Mouse (Mus musculus) thymus, adult 18-20 months (tissue): ENCODE data around the gene Bbs7.
"Not testable (repeated sequence)": the region's sequence is repeated elsewhere in the genome, so short reads cannot be mapped to it uniquely, and the experiment has no call there.

ENCODE experiments used
- DNase-seq, 2 experiments: peaks; one replicate each; pipeline ENCODE4 v3.0.0; 2022; ENCODE audit warnings: mixed read lengths in 2 of 2

The Bbs7 gene

DNA sequence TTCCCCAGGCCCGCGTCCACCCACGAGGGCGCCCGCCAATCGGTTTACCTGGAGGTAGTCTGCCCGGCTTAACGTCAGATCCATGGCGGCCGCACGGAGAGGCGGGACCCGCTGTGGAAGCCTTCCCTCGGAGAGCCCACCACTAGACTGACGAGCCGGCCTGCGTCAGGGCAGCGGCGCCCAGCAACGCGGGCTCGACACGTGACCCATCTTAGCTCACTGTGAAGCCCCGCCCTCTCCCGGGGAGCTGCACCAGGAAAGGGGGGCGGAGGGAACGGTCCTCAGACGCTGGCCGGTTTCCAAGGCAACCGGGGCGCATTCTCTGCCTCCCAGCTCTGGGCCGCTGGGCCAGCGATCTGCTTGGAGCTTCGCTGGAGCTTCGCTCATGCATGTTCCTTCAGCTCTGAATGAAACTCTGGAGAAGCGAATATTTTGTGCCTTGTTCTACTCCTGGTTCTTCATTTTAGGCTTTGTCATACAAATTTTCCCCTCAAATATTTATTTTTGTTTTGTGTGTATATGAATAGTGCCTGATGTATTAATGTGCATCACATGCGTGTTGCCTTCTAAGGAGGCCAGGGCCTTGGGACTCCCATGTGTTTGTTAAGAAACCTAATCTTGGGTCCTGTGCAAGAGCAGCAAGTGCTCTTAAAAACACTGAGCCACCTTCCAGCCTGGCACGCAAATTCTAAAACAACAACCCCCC is at the start of gene Bbs7:
Bbs7 (minus strand) TSS at position 276 of the 706 bp plus-strand sequence.
- DNase-seq: peak; percentile 85

DNA sequence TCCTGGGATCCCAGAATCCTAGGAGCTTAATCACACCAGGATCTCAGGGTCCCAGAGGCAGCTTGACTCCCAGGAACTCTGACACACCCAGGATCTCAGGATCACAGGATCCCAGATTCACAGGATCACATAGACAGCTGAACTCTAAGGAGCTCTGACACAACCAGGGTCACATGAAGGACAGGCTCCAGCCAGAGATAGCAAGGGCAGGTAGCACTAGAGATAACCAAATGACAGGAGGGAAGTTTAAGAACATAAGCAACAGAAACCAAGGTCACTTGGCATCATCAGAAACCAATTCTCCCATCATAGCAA is 31.9 kb upstream of the Bbs7 start:
- DNase-seq: not testable (repeated sequence)

DNA sequence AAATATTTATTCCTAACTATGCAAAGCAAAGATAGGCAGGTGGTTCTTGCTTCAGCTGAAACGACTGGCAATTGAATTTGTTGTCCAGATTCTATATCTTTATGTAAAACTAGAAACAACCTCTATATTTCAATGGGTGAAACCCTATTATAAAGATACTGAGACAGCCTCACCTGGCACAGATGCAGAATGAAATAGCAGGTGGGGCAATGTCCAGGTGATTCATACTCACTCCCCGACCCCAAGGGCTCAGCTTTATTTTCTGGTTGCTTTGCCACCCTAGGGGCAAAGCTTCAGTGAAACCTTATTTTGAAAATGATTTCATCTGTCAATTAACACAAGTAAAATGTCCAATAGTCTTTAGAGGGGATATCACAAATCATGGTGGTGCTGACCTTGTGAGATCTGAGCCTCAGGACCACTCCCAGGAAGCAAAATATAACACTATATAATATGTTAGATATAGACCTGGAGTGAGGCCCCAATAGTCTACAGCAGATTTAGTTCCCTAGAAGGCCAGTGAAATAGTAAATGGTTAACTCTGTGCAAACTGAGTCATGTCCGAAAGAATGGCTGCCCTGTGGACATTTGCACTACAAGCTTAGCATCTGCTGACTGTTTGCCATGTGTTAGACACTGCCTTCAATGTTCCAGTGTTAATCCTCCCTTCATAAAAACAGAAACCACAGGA is 31.4 kb upstream of the Bbs7 start:
- no peak for DNase-seq

DNA sequence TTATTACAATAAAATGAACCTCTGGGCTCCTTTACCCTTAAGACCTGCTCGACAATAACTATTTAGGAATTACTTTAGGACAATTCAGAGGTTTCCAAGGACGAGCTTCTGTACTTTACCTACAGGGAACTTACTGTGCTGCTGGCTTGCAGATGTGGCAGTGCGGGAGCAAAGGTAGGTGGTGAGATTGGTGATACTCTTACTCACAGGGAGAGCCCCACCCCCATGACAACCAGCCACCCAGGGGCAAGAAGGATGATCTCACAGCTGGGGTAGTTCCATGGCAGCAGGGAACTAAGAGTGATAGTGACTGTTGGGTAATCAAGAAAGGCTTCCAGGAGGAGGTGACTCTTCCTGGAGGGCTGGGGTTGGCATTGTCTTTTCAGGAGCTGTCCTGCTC is 30.1 kb upstream of the Bbs7 start:
- DNase-seq: no peak

DNA sequence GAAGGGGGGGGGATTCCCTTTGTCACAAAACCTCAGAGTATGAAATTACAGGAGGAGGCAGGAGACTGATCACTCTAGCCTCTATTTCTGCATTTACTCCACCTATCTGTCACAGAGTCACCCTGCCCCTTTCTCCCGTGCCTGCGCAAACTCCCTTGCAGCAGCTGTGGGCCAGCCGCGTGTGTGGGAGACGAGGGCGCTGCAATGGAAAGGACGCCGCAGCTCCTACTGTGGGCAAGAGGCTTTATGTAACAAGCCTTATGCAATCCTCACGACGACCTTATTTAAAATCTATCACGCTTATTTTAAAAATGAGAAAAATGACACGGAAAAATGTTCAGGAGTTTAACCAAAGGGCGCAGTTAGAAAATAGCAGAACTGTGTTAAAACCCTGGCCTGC is 29.5 kb upstream of the Bbs7 start:
- DNase-seq: no peak

DNA sequence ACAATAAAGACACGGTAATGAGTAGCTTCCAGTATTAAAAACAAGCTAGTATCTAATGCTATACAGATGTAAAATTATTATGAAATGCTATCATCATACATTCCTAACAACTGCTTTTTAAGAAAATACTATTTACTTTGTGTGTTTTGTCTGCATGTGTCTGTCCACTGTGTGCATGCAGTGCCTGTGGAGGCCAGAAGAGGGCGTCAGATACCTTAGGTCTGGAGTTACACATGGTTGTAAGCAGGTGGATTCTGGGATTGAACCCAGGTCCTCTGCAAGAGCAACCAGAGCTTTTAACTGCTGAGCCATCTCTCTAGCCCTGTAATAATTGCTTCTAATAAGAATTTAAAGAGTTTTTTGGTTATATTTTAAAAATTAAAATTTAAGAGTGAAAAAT is 27.5 kb upstream of the Bbs7 start:
- no peak for DNase-seq

DNA sequence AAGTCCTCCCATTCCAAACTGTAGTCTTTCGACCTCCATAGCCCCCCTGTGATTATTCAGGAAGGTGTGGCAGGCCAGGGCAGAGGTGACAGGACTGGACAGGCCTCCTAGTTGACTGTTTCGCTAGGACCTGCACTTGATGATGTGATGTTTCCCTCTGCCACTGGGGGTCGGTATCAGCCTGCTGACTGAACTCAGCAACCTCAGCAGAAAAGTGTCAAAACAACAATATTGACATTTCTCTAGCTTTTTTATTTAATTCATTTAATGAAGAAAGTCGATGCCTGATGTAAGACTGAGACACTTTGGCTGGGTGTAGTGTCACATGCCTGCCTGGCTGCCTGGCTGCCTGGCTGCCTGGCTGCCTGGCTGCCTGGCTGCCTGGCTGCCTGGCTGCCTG is 22.2 kb upstream of the Bbs7 start:
- no peak for DNase-seq

DNA sequence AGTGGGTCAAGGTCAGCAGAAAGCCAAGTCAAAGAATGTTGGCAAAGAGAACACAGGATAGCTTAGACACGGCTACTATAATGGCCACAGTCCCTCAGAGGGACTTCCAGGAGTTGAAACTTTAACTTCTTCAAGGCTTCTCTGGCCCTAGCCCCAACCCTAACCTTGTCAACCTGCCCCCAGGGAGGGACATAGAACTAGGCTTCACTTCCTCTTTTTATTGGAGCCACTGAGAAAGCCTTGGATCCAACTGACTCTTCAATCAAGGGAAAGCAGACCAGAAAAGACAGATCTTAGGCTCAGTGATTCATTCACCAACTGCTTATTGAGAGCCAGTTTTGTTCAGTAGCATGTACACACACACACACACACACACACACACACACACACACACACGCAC is 13.5 kb upstream of the Bbs7 start:
- DNase-seq: no peak

DNA sequence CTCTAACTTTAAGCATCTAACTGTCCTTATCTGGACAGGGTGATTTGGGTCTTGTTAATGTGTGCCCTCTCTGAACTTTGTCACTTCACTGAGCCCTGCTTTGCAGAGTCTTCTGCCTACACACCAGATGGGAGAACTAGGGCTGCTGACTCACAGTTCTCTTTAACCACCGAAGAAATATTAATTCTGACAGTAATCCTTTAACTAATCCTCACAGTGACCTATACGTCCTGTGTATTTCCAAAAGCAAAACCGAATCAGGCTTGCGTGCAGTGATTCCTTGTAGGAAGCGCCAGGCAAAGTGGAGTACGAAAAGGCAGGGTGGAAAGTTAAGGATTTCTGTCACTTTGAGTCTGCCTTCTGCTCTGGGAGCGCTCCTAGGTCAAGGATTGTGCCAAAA is 4.9 kb upstream of the Bbs7 start:
- DNase-seq: no peak

DNA sequence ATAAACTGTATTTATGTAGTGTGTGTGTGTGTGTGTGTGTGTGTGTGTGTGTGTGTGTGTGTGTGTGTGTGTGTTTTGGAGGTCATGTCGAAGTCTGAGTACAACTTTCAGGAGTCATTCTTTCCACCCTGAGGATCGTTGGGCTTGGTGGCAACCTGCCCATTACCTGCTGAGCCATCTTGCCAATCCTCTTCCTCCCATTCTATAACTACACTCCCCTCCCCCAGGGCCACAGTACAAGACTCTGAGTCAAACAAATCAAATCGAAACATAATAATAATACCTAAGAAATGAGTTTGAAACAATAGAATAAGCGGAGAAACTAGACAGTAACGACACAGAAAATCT is 605 bp upstream of the Bbs7 start:
- no peak for DNase-seq

DNA sequence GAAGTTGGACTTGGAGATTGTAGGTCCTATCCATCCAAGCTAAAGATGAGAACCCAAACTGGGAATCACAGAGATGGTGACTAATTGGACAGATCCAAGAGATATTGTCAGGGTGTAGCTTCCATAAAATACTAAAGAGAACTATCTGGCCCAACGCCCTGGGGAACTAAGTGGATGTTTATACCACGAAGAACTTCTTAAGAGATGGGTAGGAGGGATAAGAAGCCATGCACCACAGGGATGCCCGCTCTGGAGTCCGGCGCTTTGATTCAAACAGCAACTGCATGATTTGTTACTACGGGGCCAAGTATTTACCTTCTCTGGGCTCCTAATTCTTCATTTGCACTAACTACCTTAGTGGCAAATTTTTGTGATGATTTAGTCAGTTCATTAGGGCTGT is 590 bp downstream of the Bbs7 start:
- DNase-seq: no peak

DNA sequence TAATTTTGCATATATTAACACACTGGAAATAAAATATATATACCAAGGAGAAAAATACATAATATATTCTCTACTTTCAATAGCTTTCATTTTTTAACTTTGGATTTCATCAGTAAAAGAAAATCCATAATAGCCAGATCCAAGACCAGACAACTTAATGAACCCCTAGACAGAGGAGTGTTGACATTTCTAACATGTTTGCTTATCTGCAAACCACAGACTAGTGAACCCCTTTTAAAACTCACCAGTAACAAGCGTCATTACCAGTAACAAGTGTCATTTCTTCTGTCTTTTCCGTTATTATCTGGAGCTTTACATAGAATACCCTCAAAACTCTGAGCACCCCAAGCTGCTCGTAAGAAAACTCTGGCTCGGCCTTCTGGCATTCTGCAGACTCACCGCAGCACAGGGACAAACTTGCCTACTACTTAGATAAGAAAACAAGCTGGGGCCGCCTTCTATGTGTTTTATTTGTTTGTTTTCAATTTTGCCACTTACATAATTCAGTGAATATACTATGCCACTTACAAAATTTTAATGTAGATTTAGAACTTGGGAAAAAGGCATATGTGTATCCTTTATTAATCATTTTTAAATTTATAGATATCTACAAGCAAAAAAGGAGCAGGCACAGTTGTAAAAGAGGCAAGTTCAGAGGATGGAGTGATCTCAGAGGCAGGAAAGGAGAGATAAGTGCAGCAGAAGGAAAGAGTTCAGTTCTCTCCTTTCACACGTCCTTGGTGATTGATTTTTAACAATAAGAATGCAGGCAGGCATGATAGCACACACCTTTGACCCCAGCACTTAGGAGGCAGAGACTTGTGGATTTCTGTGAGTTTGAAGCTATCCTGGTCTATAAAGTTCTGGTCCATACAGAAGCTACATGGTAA is 7.1 kb downstream of the Bbs7 start:
- no peak for DNase-seq

DNA sequence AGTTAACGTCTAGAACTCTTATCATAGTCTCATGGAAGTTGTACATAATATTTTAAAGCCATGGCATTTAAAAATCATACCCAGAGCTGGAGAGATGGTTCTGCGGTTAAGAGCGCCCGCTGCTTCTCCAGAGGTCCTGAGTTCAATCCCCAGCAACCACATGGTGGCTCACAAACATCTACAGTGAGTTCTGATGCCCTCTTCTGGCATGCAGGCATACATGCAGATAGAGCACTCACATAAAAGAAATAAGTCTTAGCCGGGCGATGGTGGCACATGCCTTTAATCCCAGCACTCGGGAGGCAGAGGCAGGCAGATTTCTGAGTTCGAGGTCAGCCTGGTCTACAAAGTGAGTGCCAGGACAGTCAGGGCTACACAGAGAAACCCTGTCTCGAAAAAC is 13.5 kb downstream of the Bbs7 start:
- not testable (repeated sequence) for DNase-seq

DNA sequence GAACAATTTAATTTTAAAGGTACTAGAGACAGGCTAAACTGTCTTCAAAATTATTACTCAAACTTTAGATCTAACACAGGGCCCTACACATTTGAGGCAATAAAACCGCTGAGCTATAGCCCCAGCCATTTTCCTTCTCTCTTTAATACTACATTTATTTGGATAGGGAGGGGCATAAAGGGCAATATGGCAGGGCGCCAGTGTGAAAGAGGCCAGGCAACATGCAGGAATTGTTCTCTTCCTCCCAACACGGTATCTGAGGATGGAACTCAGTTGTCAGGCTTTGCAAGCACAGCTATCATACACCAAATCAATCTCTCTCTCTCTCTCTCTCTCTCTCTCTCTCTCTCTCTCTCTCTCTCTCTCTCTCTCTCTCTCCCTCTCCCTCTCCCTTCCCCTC is 14.5 kb downstream of the Bbs7 start:
- no peak for DNase-seq

DNA sequence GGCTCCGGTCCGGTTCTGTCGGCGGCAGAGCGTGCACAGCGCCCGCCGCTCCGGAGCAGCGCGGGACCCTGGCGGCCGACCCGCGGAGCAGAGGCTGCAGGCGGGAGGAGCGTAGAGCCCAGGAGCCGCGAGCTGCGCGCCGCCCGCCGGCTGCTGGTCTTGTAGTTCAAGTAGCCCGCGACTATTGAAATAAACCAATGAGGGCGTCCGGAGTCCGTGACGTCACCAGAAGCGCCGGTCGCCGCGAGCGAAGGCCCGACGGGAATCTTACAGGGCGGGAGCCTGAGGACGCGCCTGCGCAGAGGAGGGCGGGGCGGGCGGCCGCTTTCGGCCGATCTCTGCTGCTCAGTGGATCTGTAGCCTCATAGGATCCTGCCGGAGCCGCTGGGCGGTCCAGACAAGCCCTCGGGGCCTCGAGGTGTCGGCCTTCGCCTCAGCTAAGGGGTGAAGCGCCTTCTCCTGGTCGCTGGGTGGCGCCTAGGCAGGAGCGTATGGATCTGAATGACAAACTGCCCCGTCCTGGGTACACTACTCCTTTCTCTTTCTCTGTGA is 41.4 kb downstream of the Bbs7 start, which contains the start of gene Ccna2:
Ccna2 (minus strand) TSS at position 324 of the 552 bp plus-strand sequence.
- peak; percentile 97 to 98 for DNase-seq

DNA sequence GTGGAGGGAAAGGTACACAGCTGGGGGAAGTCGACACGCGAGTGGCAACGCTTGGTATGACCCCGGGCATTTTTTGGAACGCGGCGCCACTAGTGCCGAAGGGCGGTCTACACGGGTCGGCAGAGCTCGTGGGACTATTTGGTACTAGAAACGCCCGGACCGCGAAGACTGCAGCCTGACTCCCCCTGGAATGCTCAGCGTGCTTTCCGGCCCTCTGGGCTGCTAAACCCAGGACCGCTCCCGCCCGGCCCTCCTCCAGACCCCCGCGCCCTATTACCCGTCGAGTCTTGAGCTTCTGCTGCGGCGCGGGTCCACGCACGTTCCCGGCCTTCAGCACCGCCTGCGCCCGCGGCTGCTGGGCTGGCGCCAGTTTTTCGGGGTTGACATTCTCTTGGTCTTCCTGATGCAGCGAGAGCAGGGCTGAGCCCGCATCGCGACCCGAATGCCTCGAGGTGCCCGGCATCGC is 41.9 kb downstream of the Bbs7 start:
- no peak for DNase-seq

DNA sequence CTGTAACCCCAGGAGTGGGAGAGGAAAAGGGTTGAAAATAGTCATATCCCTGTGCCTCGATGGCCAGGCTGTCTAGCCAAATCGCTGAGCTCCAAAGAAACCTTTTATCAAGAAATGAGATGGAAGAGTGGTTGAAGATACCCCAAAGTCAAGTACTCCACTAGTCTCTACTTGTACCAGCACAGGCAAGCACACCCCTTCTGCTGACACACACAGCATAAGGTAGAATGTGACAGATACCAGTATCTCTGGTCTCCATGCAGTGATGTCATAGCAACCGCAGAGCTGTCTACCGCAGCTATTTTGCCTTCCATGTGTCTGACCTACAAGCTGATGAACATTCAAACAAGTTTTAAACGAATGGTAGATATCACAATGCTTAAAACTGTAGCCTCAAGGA is 43.4 kb downstream of the Bbs7 start:
- no peak for DNase-seq

DNA sequence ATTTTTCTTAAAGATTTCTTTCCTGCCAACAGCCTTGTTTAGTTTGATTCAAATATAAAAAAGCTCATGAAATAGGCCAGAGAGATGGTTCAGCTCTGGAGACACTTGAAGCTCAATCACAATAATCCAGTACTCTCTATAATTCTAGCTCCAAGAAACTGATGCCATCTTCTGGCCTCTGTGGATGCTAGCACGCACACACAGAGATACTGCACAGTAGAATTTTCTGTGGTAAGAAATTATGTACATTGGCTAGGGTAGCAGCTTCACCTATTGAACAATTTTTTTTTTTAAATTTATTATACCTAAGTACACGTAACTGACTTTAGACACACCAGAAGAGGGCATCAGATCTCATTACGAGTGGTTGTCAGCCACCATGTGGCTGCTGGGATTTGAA is 49.6 kb downstream of the Bbs7 start:
- no peak for DNase-seq

DNA sequence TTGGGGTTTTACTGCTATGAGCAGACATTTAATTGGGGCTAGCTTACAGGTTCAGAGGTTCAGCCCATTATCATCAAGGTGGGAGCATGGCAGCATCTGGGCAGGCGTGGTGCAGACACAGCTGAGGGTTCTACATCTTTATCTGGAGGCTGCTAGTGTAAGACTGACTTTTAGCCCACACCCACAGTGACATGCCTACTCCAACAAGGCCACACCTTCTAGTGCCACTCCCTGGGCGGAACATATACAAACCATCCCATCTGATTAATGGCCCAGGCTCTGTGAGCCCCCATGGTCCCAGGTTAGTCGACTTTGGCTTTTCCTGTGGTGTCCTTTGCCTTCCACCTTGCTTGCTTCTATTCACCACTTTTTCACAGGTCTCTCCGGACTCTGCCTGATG is 53.7 kb downstream of the Bbs7 start:
- DNase-seq: no peak

DNA sequence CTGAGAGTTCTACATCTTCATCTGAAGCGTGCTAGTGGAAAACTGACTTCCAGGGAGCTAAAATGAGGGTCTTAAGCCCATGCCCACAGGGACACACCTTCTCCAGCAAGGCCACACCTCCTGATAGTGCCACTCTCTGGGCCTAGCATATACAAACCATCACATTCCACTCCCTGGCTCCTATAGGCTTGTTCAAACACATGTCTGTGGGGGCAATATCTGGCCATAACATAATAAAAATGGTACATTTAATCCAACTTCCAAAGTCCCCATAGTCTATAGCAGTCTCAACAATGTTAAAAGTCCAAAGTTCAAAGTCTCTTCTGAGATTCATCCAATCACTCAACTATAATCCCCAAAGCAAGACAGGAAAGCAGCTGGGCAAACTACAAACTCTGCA is 55.7 kb downstream of the Bbs7 start:
- DNase-seq: no peak

DNA sequence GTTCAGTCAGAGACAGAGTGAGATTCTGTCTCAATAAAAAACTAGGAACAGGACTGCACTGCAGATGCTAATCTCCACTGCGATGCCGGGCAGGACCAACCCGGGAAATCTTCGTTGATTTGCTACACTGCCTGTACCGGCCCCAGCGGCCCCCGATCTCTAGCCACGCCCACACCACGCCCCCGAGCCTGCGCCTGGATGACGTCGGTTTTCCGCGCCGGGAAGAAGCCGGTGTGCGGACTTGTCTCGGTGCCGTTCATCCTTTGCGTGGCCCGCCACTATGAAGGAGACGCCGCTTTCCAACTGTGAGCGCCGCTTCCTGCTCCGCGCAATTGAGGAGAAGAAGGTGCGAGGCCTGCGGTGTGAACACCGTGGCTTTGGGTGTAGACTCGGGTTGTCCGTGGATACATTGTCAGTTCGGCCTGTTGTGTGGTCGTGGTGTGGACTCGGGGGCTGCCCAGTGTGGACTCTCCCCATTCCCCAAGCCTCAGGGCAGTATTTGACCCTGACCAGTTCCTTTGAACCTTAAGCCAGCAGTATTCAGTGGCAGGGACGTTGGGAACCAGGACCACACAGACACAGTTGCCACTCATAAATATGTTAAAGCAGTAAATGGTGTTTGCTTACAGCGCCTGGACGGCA is 60.8 kb downstream of the Bbs7 start, which contains the start of gene Exosc9:
Exosc9 (plus strand) TSS at position 201 of the 642 bp plus-strand sequence.
- DNase-seq: peak; percentile 83 to 87

DNA sequence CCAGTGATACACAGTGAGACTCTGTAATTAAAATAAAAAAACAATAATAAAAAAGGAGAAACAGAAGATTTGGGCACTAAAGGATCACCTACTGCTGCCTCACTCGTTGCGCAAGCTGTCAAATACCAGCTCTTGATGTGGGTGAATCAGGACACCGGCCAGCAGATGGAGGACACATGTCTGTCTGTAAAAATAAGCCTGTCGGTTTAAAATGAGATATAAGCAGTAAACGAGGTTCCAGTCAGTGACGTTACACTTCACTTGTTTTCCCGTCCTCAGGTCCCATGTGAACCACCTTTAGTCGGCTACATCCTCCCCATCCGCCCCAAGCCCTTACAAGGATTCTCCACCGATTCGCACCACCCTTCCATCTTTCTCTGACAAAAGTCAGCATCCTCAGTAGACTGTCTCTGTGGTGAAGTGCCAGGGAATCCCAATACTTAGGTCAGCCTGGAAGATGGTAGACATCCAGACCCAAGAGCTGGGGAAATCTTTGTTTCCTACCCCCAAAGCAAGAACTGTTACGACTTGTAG is 61.4 kb downstream of the Bbs7 start:
- DNase-seq: peak in 1 of 2 experiments; percentile 6

DNA sequence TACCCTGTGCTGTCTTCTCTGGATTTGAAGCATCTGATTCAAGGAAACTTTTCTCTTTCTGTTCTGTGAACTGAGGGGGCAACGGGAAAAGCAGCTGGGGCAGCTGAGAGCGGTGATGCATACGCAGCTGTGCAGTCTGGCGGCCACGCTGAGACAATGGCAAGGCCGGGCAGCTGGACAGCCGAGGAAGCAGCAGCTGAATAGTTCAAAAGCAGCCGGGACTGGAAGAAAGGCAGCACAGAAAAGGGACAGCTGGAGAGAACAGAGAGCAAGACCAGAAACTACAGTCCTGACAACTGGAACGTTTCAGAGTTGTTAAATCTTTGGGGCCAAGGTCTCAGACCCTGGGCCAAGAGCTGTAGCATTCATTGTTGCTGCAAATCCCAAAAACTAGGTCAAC is 61.9 kb downstream of the Bbs7 start:
- no peak for DNase-seq
